Mouse (Mus musculus) gastrocnemius, adult 2 months (tissue): ENCODE results near the gene Lpin2. TPM values are rescaled to one million over a fixed set of nuclear protein-coding genes. Genes with fewer than 3 reads are reported as not detected.
A peak's percentile ranks its signal among the peaks of the same experiment; 100 is the strongest.

Experiments used
- DNase-seq: peaks from one replicate; pipeline ENCODE4 v3.0.0; 2022
- H3K27ac ChIP-seq: fragments of 200-600 bp; 2 replicates; pipeline ENCODE4 v1.8.1; 2022; ENCODE audit warnings: mild to moderate bottlenecking
- H3K4me3 ChIP-seq: fragments of 200-600 bp; 2 replicates; pipeline ENCODE4 v1.8.1; 2022; ENCODE audit warnings: mild to moderate bottlenecking, moderate library complexity
- CTCF ChIP-seq: fragments of 200-600 bp; IDR thresholded peaks from 2 replicates; pipeline ENCODE4 v1.8.1; 2022; ENCODE audit warnings: antibody characterized with exemption, mild to moderate bottlenecking, moderate library complexity
- intact Hi-C: fragments of 180-260 bp; cut with DNase I; formaldehyde crosslinking; loops from one replicate; pipeline ENCODE4 v1.15.1; 2025
- total RNA-seq, 2 experiments: library from RNA; stranded (reverse); gene quantifications; 2 replicates each; pipeline ENCODE4 v1.2.3; 2021

The Lpin2 gene
- total RNA-seq, 2 experiments from 2014 or later: 5.3 to 5.6 TPM

GRCm38 (mm10) chr17:71268152-71268551, 85.8 kb downstream of the Lpin2 start:
- no peak for TF ChIP-seq CTCF
- no peak for DNase-seq
- Histone ChIP-seq H3K27ac (no peak overlapping the region), H3K4me3 (no peak overlapping the region)
- intact Hi-C loops: loop anchor here (5.0 kb wide), 1 partner anchor 39 kb away; no protein-coding TSS in a partner anchor

DNA sequence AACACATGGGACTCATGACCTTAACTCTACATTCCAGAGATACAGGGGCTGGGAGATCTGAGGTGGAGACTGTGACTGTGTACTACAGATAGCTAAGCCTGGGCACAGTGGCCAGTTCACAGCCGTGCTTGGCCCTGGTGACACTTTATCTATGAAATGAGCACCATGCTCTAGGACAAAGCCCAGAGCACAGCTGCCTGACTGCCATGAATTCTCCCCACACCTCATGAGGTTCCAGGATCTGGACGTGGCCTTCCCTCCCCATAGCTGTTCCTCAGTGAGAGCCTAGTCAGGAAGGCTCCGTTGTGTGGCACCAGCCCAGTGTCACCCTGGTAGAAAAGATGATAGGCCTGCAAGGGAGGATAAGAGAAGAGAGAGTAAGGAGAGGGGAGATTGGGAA, 86.2 kb downstream of the Lpin2 start:
- DNase-seq: no peak
- Histone ChIP-seq H3K4me3 (no peak overlapping the region), H3K27ac (no peak overlapping the region)
- intact Hi-C loops: loop anchor here (5.0 kb wide), 1 partner anchor 39 kb away; no protein-coding TSS in a partner anchor
- no peak for TF ChIP-seq CTCF

GRCm38 (mm10) chr17:71273901-71274300, 91.5 kb downstream of the Lpin2 start:
- intact Hi-C loops: no loop called here
- Histone ChIP-seq H3K4me3 (no peak overlapping the region), H3K27ac (no peak overlapping the region)
- DNase-seq: no peak
- TF ChIP-seq CTCF: no peak

GRCm38 (mm10) chr17:71276771-71277170, 94.4 kb downstream of the Lpin2 start:
- no peak for DNase-seq
- H3K4me3 ChIP-seq: no peak overlapping the region
- no peak overlapping the region for H3K27ac ChIP-seq
- intact Hi-C loops: no loop called here
- no peak for TF ChIP-seq CTCF

GRCm38 (mm10) chr17:71277701-71278491, 95.5 kb downstream of the Lpin2 start:
- intact Hi-C loops: no loop called here

DNA sequence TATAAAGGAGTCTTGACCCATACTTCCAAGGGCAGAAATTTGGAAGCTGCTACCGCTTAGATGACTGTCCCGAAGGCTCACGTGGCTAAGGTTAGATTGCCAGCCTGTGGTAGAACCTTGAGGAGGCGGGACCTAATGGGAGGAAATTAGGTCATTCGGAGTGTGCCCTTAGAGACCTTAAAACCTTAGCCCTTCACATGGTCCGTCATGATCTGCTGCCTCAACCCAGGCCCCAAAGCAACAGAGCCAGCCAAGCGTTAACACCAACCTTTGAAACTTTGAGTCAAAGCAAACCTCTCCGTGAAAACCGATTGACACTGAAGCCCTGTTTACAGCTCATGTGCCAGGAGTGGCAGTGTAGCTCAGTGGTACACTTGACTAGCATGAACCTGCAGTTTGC, 100.4 kb downstream of the Lpin2 start:
- no peak overlapping the region for H3K27ac ChIP-seq
- intact Hi-C loops: no loop called here
- no peak for DNase-seq

More at GRCm38 (mm10) chr17:71277701-71278491, 95.5 kb downstream of the Lpin2 start:
- no peak overlapping the region for H3K27ac ChIP-seq
- TF ChIP-seq CTCF: no peak
- H3K4me3 ChIP-seq: no peak overlapping the region
- DNase-seq: no peak

DNA sequence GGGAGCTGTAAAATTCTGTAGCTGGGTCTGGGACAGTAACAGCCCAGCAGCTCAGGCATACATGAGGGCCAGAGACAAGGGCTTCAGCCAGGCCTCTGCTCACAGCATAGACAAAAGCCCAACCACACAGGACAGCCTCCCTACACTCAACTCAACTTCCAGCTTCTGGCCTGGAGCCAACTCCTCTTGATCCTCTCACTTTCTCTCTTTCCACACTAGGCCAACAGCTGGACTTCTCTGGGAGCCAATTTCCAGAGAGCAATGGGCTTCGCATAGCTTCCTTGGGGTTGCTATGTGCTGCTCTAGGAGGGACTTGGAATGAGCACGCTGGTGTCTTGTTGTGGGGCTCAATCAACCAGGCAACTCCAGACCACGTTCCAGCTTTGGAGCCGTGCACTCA, 100.9 kb downstream of the Lpin2 start:
- TF ChIP-seq CTCF: no peak
- Histone ChIP-seq H3K4me3 (no peak overlapping the region), H3K27ac (peak overlapping the region; percentile 16; the same call in 1 of the 2 replicates)
- DNase-seq: peak; percentile 76
- intact Hi-C loops: no loop called here

More for the DNA sequence above, 100.4 kb downstream of the Lpin2 start:
- H3K4me3 ChIP-seq: no peak overlapping the region
- TF ChIP-seq CTCF: no peak

DNA sequence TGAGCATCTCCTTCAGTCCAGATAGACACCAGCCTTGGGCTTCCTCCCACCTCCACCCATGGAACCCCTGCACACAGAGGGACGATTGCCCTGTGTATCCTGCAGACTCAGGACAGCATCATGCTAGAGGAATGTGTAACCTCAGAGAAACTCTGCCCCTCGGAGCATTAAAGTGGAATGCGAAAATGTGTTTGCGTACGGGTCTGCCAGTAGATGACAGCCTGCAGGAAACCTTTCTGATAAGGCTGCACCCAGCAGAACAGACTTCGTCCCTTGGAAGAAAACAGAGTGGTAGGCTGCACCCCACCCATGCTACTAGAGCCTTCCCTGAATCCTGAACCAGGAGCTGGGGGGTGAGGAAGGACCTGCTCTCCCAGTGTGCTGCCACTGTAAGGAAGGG, 102.5 kb downstream of the Lpin2 start:
- no peak for TF ChIP-seq CTCF
- H3K27ac ChIP-seq: peak overlapping the region; percentile 74
- DNase-seq: peak; percentile 36
- H3K4me3 ChIP-seq: no peak overlapping the region
- intact Hi-C loops: no loop called here

DNA sequence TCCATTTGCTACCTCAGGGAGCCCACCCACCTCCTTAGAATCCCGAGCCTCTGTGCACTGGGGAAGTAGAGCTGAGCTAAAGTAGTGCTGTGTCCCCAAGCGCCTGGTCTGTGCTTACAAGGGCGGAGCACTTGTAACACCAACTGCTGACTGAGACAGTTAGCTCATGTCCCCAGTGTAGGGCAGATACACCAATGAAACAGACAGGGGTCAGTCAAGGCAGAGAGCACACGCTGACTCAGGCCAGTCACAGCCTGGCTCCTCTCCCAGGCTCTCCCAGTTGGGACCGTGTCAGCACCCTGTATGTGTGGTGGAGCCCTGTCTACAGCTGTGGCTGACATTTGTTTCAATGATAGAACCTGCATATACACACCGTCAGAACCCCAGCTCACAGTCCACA, 103.6 kb downstream of the Lpin2 start:
- no peak overlapping the region for H3K4me3 ChIP-seq
- DNase-seq: peak; percentile 88
- intact Hi-C loops: no loop called here
- H3K27ac ChIP-seq: peak overlapping the region; percentile 74
- peak; percentile 28; the same call in 1 of the 2 replicates for TF ChIP-seq CTCF

GRCm38 (mm10) chr17:71287586-71287985, 105.2 kb downstream of the Lpin2 start:
- intact Hi-C loops: no loop called here
- DNase-seq: no peak
- TF ChIP-seq CTCF: no peak
- no peak overlapping the region for H3K4me3 ChIP-seq
- H3K27ac ChIP-seq: peak overlapping the region; percentile 28; the same call in 1 of the 2 replicates

DNA sequence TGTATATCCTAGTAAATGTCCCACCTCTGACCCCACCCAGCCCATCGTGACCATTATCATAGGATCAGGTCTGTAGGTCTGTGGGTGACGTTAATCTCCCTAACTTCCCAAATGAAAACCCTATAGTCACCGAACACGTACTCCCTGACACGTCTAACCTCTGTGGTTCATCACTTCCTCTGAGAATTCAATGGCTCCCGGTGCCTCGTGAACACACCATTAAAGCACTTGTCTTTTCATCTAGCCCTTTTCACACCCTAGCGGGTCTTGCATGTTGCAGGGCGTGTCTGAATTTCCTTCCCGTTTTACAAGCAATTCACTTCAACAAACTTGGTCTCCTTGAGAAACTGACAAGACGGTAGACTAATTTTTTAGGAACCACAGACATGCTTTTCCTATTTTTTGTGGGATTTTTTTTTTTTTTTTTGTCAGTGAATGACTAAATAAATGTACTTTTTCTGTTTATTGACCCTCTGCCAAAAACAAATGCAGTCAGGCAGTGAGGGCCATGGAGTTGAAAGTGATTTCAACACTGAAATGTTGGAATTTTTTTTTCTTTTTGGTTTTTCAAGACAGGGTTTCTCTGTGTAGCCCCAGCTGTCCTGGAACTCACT, 105.9 kb downstream of the Lpin2 start:
- Histone ChIP-seq H3K4me3 (no peak overlapping the region), H3K27ac (peak overlapping the region; percentile 28)
- intact Hi-C loops: no loop called here
- DNase-seq: no peak
- no peak for TF ChIP-seq CTCF

DNA sequence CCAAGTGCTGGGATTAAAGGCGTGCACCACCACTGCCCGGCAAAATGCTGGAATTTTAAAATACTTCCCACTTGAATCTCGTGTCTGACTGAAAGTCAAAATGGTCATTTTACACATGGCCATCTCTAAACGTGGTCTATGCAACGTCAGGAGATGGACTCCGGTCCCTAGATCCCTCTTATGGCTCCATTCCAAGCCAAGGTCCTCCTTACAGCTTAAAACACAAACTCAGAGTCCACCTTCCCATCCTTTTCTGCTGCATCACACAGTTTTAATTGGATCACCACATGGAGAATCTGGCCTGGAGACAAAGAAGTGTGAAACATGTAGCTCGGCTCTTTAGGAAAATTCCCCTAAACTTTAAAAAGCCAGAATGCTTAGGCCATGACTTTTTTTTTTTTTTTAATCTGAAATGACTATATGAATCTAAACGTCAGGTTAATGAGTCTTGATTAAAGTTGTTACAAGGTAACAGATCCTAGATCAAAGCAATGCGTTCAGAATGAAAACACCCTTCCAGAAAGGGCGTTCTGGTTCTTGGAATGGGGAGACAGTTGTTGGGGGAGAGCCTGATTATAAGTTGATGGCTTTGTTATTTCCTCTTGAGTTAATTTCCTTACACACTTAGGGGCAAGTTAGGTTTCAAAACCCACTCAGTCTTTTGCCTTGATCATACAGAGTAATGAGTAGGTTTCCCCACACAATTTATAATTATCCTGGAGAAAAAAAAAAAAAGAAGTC, 106.6 kb downstream of the Lpin2 start:
- intact Hi-C loops: no loop called here
- peak overlapping the region; percentile 41 for H3K27ac ChIP-seq
- no peak for TF ChIP-seq CTCF

More for the DNA sequence above, 106.6 kb downstream of the Lpin2 start:
- H3K4me3 ChIP-seq: no peak overlapping the region
- no peak for DNase-seq
